Mouse (Mus musculus): ENCODE results near the gene Pnma1. TPM values are rescaled to one million over a fixed set of nuclear protein-coding genes. Genes with fewer than 3 reads are reported as not detected.
A peak's percentile ranks its signal among the peaks of the same experiment; 100 is the strongest.

Pnma1 gene
- polyA plus RNA-seq, 1 experiment from 2014 or later = 3.8 TPM

GRCm38 (mm10) chr12:84176886-84177765 is 28.8 kb upstream of the Pnma1 start:
- H3K4me3 ChIP-seq (replicated peaks) = no peak overlapping the region
- peaks cover 17% of the 10 kb centered on the region for H3K36me3 ChIP-seq
- peak overlapping the region; percentile 59; the same call in 1 of the 2 replicates for H3K9ac ChIP-seq (replicated peaks)
- peaks cover 66% of the 10 kb centered on the region for H3K4me1 ChIP-seq
- ATAC-seq (ENCODE audit: low FRiP score) = no peak
- H3K27ac ChIP-seq (replicated peaks) = peak overlapping the region; percentile 91
- H3K9me3 ChIP-seq (replicated peaks) = no peaks in the 10 kb centered on the region
- WGBS = 49% methylated on average over 6 of the region's 6 CpGs
- peak overlapping the region; percentile 71; the same call in 1 of the 2 replicates for H3K4me2 ChIP-seq
- no peaks in the 10 kb centered on the region for H3K27me3 ChIP-seq (replicated peaks)

- Histone ChIP-seq H3K27me3 (replicated peaks) (no peaks in the 10 kb centered on the region), H3K9ac (replicated peaks) (peak overlapping the region; percentile 59), H3K4me2 (peak overlapping the region; percentile 71), H3K36me3 (peaks cover 24% of the 10 kb centered on the region), H3K9me3 (replicated peaks) (no peaks in the 10 kb centered on the region), H3K4me3 (replicated peaks) (peak overlapping the region; percentile 44), H3K4me1 (peaks cover 58% of the 10 kb centered on the region), H3K27ac (replicated peaks) (peak overlapping the region; percentile 91)
- WGBS = 9% methylated on average over 12 of the region's 13 CpGs
- ATAC-seq (ENCODE audit: low FRiP score) = peak; percentile 42
These were observed 28.0 kb upstream of the Pnma1 start for GRCm38 (mm10) chr12:84176126-84176769.

GRCm38 (mm10) chr12:84175659-84176061 is 27.4 kb upstream of the Pnma1 start:
- Histone ChIP-seq H3K4me1 (peaks cover 52% of the 10 kb centered on the region), H3K9ac (replicated peaks) (peak overlapping the region; percentile 59), H3K27ac (replicated peaks) (peak overlapping the region; percentile 91), H3K4me3 (replicated peaks) (peak overlapping the region; percentile 44), H3K27me3 (replicated peaks) (no peaks in the 10 kb centered on the region), H3K4me2 (peak overlapping the region; percentile 71), H3K9me3 (replicated peaks) (no peaks in the 10 kb centered on the region), H3K36me3 (peaks cover 28% of the 10 kb centered on the region)
- under 1% methylated on average over 18 of the region's 20 CpGs for WGBS
- peak; percentile 83 for ATAC-seq (ENCODE audit: low FRiP score)

- Histone ChIP-seq H3K9ac (replicated peaks) (no peak overlapping the region), H3K9me3 (replicated peaks) (no peaks in the 10 kb centered on the region), H3K36me3 (peaks cover 28% of the 10 kb centered on the region), H3K4me3 (replicated peaks) (no peak overlapping the region), H3K4me1 (peaks cover 44% of the 10 kb centered on the region), H3K27me3 (replicated peaks) (no peaks in the 10 kb centered on the region), H3K4me2 (peak overlapping the region; percentile 71; the same call in 1 of the 2 replicates), H3K27ac (replicated peaks) (peak overlapping the region; percentile 91; the same call in 1 of the 2 replicates)
- 86% methylated on average over 6 of the region's 6 CpGs for WGBS
- no peak for ATAC-seq (ENCODE audit: low FRiP score)
These were observed 26.6 kb upstream of the Pnma1 start for GRCm38 (mm10) chr12:84174871-84175270.

GRCm38 (mm10) chr12:84174190-84174811 is 26.0 kb upstream of the Pnma1 start:
- WGBS = 81% methylated on average over 9 of the region's 9 CpGs
- ATAC-seq (ENCODE audit: low FRiP score) = no peak
- Histone ChIP-seq H3K27ac (replicated peaks) (peak overlapping the region; percentile 91; the same call in 1 of the 2 replicates), H3K4me3 (replicated peaks) (no peak overlapping the region), H3K27me3 (replicated peaks) (no peaks in the 10 kb centered on the region), H3K9me3 (replicated peaks) (no peaks in the 10 kb centered on the region), H3K4me1 (peaks cover 43% of the 10 kb centered on the region), H3K9ac (replicated peaks) (no peak overlapping the region), H3K4me2 (no peak overlapping the region), H3K36me3 (peaks cover 28% of the 10 kb centered on the region)

- 93% methylated on average over 13 of the region's 13 CpGs for WGBS
These were observed 25.1 kb upstream of the Pnma1 start for GRCm38 (mm10) chr12:84173309-84173915.

GRCm38 (mm10) chr12:84172862-84173261 is 24.6 kb upstream of the Pnma1 start:
- Histone ChIP-seq H3K4me3 (replicated peaks) (no peak overlapping the region), H3K9me3 (replicated peaks) (no peaks in the 10 kb centered on the region), H3K36me3 (peaks cover 28% of the 10 kb centered on the region), H3K27ac (replicated peaks) (no peak overlapping the region), H3K4me1 (peaks cover 36% of the 10 kb centered on the region), H3K9ac (replicated peaks) (no peak overlapping the region), H3K4me2 (no peak overlapping the region), H3K27me3 (replicated peaks) (no peaks in the 10 kb centered on the region)
- no peak for ATAC-seq (ENCODE audit: low FRiP score)
- WGBS = 88% methylated on average over 17 of the region's 17 CpGs

More at GRCm38 (mm10) chr12:84173309-84173915, 25.1 kb upstream of the Pnma1 start:
- Histone ChIP-seq H3K27me3 (replicated peaks) (no peaks in the 10 kb centered on the region), H3K9ac (replicated peaks) (no peak overlapping the region), H3K36me3 (peaks cover 28% of the 10 kb centered on the region), H3K9me3 (replicated peaks) (no peaks in the 10 kb centered on the region), H3K4me2 (no peak overlapping the region), H3K4me1 (peaks cover 40% of the 10 kb centered on the region), H3K27ac (replicated peaks) (no peak overlapping the region), H3K4me3 (replicated peaks) (no peak overlapping the region)
- no peak for ATAC-seq (ENCODE audit: low FRiP score)

GRCm38 (mm10) chr12:84172216-84172615 is 23.9 kb upstream of the Pnma1 start:
- ATAC-seq (ENCODE audit: low FRiP score) = no peak
- Histone ChIP-seq H3K27ac (replicated peaks) (no peak overlapping the region), H3K9me3 (replicated peaks) (no peaks in the 10 kb centered on the region), H3K9ac (replicated peaks) (no peak overlapping the region), H3K27me3 (replicated peaks) (no peaks in the 10 kb centered on the region), H3K4me2 (no peak overlapping the region), H3K4me1 (peaks cover 29% of the 10 kb centered on the region), H3K4me3 (replicated peaks) (no peak overlapping the region), H3K36me3 (peaks cover 28% of the 10 kb centered on the region)
- 92% methylated on average over 3 of the region's 3 CpGs for WGBS

GRCm38 (mm10) chr12:84170610-84171009 is 22.3 kb upstream of the Pnma1 start:
- no peak overlapping the region for H3K9ac ChIP-seq (replicated peaks)
- ATAC-seq (ENCODE audit: low FRiP score) = no peak
- no peaks in the 10 kb centered on the region for H3K27me3 ChIP-seq (replicated peaks)
- no peak overlapping the region for H3K27ac ChIP-seq (replicated peaks)
- H3K4me2 ChIP-seq = no peak overlapping the region
- H3K9me3 ChIP-seq (replicated peaks) = no peaks in the 10 kb centered on the region
- H3K4me3 ChIP-seq (replicated peaks) = no peak overlapping the region
- H3K36me3 ChIP-seq = peaks cover 28% of the 10 kb centered on the region
- WGBS = 88% methylated on average over 10 of the region's 10 CpGs
- peaks cover 13% of the 10 kb centered on the region for H3K4me1 ChIP-seq

- Histone ChIP-seq H3K9me3 (replicated peaks) (no peaks in the 10 kb centered on the region), H3K4me1 (no peaks in the 10 kb centered on the region), H3K4me3 (replicated peaks) (no peak overlapping the region), H3K27ac (replicated peaks) (no peak overlapping the region), H3K27me3 (replicated peaks) (no peaks in the 10 kb centered on the region), H3K4me2 (no peak overlapping the region), H3K36me3 (peaks cover 4% of the 10 kb centered on the region; the same call in 1 of the 2 replicates), H3K9ac (replicated peaks) (no peak overlapping the region)
- 74% methylated on average over 8 of the region's 8 CpGs for WGBS
- no peak for ATAC-seq (ENCODE audit: low FRiP score)
These were observed 17.5 kb upstream of the Pnma1 start for GRCm38 (mm10) chr12:84165631-84166373.
